Mouse (Mus musculus) liver, postnatal 0 days (tissue): ENCODE data around the gene Utf1. TPM values are rescaled to one million over a fixed set of nuclear protein-coding genes. Genes with fewer than 3 reads are reported as not detected.

Experiments used
- ATAC-seq: fragments of 200-750 bp; cut with Nextera tagmentation; 2 replicates; pipeline ENCODE4 v1.8.0; 2017; ENCODE audit warnings: mild to moderate bottlenecking, moderate library complexity
- DNase-seq: peaks from one replicate; pipeline ENCODE4 v3.0.0-alpha.2; 2016
- H3K27ac ChIP-seq: fragments of 300-500 bp; sonication (generic); 2 replicates; pipeline ENCODE4 v1.5.1; 2014; ENCODE audit warnings: antibody characterized with exemption, moderate library complexity, mild to moderate bottlenecking, low read depth
- H3K27me3 ChIP-seq: fragments of 300-500 bp; sonication (generic); 2 replicates; pipeline ENCODE4 v1.6.1; 2014; ENCODE audit warnings: low read length, control low read depth, mixed read lengths; ENCODE audit not compliant: insufficient read depth
- H3K36me3 ChIP-seq: fragments of 300-500 bp; sonication (generic); replicated peaks from 2 replicates; pipeline ENCODE4 v1.6.1; 2014; ENCODE audit warnings: mild to moderate bottlenecking, control low read depth, low read length, moderate library complexity, mixed read lengths; ENCODE audit not compliant: insufficient read depth
- H3K4me1 ChIP-seq: fragments of 300-500 bp; sonication (generic); 2 replicates; pipeline ENCODE4 v1.6.1; 2014; ENCODE audit warnings: antibody characterized with exemption, mild to moderate bottlenecking, control low read depth; ENCODE audit not compliant: insufficient read depth
- H3K4me2 ChIP-seq: fragments of 300-500 bp; sonication (generic); 2 replicates; pipeline ENCODE4 v1.6.1; 2014; ENCODE audit warnings: low read depth, mild to moderate bottlenecking, low read length, moderate library complexity, mixed read lengths
- H3K4me3 ChIP-seq: fragments of 300-500 bp; sonication (generic); 2 replicates; pipeline ENCODE4 v1.5.1; 2014; ENCODE audit warnings: low read depth, low read length
- H3K9ac ChIP-seq: fragments of 300-500 bp; sonication (generic); replicated peaks from 2 replicates; pipeline ENCODE4 v1.6.1; 2014; ENCODE audit warnings: mild to moderate bottlenecking, moderate library complexity
- H3K9me3 ChIP-seq: fragments of 300-500 bp; sonication (generic); 2 replicates; pipeline ENCODE4 v1.6.1; 2016; ENCODE audit warnings: mild to moderate bottlenecking, control low read depth, low read length, mixed read lengths
- CTCF ChIP-seq: sonication (generic); IDR thresholded peaks from 2 replicates; pipeline ENCODE4 v1.5.1; 2016; ENCODE audit warnings: antibody characterized with exemption, low read depth
- EP300 ChIP-seq: IDR thresholded peaks from 2 replicates; pipeline ENCODE4 v1.6.1; 2016; ENCODE audit warnings: antibody characterized with exemption, low read depth, mild to moderate bottlenecking
- WGBS: fragments of 180-500 bp; shearing (Covaris S2); extraction: QIAGEN DNeasy Blood & Tissue Kit; methylation state at CpG from one replicate; pipeline ENCODE4 v1.1.7; 2014; ENCODE audit not compliant: insufficient replicate concordance; 5-methylcytosine and 5-hydroxymethylcytosine counted together
- polyA plus RNA-seq: library from polyadenylated mRNA; unstranded; fragments of >200 nt; fragmentation: Nextera tagmentation; extraction: Ambion mirVana; gene quantifications from 2 replicates; pipeline ENCODE4 v1.2.1, GENCODE M21; 2015

The Utf1 gene
- polyA plus RNA-seq, 1 experiment from 2014 or later: not detected

DNA sequence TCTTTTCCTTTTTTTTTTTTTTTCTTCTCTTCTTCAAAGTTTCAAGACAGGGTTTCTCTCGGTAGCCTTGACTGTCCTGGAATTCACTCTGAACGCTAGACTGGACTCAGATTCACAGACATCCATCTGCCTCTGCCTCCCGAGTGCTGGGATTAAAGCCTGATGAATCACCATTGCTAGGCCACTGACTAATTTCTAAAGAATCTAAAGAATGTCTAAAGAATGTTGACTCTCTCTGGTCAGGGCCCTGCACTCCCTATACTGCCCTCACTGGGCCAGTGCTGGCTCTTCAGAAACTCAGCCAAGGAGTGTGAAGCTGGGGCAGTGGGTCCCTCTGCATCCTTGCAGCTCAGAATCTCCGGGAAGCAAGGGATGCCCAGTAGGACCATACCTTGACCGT is 31.9 kb downstream of the Utf1 start:
- H3K4me3 ChIP-seq: no peak overlapping the region
- peaks cover 12% of the 10 kb centered on the region for H3K4me1 ChIP-seq
- H3K27ac ChIP-seq: no peak overlapping the region
- 75% methylated on average over 5 of the region's 5 CpGs for WGBS
- TF ChIP-seq EP300: no peak
- TF ChIP-seq CTCF: no peak
- no peak overlapping the region for H3K9ac ChIP-seq
- no peak overlapping the region for H3K4me2 ChIP-seq
- no peaks in the 10 kb centered on the region for H3K36me3 ChIP-seq
- DNase-seq (no peak), ATAC-seq (no peak)
- no peaks in the 10 kb centered on the region for H3K27me3 ChIP-seq
- no peaks in the 10 kb centered on the region for H3K9me3 ChIP-seq

DNA sequence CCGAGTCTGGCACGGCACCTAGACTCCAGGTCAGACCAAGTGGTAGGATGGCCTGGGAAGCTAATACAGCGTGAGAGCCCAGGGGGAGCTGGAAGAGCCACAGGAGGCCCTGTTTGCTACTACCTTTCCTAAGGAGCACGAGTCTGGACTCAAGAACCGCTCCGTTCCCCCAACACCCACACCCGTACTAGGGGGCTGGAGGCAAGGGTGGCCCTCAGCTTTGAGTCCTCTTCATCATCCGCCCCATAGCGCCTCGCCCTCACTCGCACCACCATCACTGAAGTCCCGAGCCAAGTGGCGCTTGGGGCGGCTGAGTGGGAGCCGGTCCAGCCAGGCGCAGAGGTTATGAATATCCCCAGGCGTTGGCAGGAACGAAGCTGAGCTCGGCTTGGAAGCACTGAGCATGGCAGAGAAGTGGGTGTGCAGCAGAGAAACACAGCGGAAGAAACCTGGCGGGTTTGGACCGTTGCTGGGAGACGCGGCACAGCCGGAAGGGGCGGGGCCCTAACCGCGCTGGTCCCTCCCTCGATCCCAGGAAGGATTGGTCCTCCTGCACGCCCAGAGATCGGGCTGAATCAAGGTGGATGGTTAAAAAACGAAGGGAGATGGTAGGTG is 34.8 kb downstream of the Utf1 start, which contains the start of gene 6430531B16Rik:
6430531B16Rik (minus strand) TSS at position 478 of the 615 bp plus-strand sequence.
- Histone ChIP-seq H3K9ac (0 out of 2 replicates have a peak within 1 kb of the TSS, but pooled peaks have one; percentile 21), H3K36me3 (no peaks in the 10 kb centered on the region), H3K4me1 (peaks cover 12% of the 10 kb centered on the region), H3K4me2 (peak within 1 kb of the TSS; percentile 81), H3K27me3 (no peaks in the 10 kb centered on the region), H3K4me3 (peak within 1 kb of the TSS; percentile 53), H3K27ac (no peak within 1 kb of the TSS), H3K9me3 (no peaks in the 10 kb centered on the region)
- DNase-seq (peak; percentile 79), ATAC-seq (peak; percentile 82)
- TF ChIP-seq EP300 (no peak), CTCF (no peak)
- WGBS: 7% methylated on average over 32 of the region's 32 CpGs

DNA sequence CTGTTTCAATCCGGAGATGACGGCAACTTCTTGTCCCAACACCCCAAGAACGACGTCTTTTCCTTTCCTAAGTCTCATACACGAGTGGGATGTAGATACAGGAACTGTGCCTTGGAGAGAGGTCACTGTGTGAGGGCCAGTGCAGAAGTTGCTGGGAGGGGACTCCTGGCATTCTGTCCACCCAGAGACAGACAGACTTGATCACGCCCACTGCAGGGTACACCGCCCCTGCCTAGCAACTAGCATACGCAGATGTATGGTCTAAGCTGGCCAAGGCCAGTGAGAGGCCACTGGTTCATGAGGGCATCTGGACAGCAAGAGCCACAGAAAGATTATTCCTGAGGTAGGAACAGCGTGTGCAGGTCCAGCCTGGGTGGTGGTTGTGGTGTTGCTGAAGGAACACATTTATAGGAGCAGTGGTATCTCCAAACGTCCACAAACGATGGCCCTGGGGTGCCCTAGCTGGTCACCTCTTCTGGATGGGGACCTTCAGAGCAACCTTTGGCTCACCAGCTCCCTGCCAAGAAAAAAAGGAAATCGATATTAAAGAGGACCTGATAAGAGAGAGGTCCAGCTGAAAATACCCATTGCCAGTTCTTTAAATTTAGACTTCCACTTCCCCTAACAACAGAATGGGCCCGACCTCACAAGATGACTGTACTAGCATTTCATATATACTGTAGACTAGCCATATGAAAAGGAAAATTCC is 35.6 kb downstream of the Utf1 start:
- TF ChIP-seq EP300: no peak
- TF ChIP-seq CTCF: no peak
- Histone ChIP-seq H3K27me3 (no peaks in the 10 kb centered on the region), H3K36me3 (no peaks in the 10 kb centered on the region), H3K4me3 (no peak overlapping the region), H3K4me2 (peak overlapping the region; percentile 81), H3K27ac (no peak overlapping the region), H3K9ac (no peak overlapping the region), H3K4me1 (peaks cover 12% of the 10 kb centered on the region), H3K9me3 (no peaks in the 10 kb centered on the region)
- 29% methylated on average over 13 of the region's 13 CpGs for WGBS
- ATAC-seq (peak; percentile 43), DNase-seq (no peak)

- H3K36me3 ChIP-seq: no peaks in the 10 kb centered on the region
- H3K4me3 ChIP-seq: no peak overlapping the region
- H3K9me3 ChIP-seq: no peaks in the 10 kb centered on the region
- no peak overlapping the region for H3K4me2 ChIP-seq
- DNase-seq: no peak
- TF ChIP-seq CTCF: no peak
- no peak for TF ChIP-seq EP300
- WGBS: 46% methylated on average over 3 of the region's 3 CpGs
- H3K4me1 ChIP-seq: peaks cover 12% of the 10 kb centered on the region
- no peaks in the 10 kb centered on the region for H3K27me3 ChIP-seq
- no peak overlapping the region for H3K27ac ChIP-seq
- no peak for ATAC-seq
- no peak overlapping the region for H3K9ac ChIP-seq
These were observed 37.2 kb downstream of the Utf1 start for GRCm38 (mm10) chr7:139980778-139981177.

- peaks cover 12% of the 10 kb centered on the region for H3K4me1 ChIP-seq
- TF ChIP-seq CTCF (no peak), EP300 (no peak)
- no peak overlapping the region for H3K9ac ChIP-seq
- no peaks in the 10 kb centered on the region for H3K27me3 ChIP-seq
- DNase-seq: no peak
- H3K4me3 ChIP-seq: no peak overlapping the region
- no peak overlapping the region for H3K27ac ChIP-seq
- H3K4me2 ChIP-seq: no peak overlapping the region
- no peaks in the 10 kb centered on the region for H3K36me3 ChIP-seq
- no peaks in the 10 kb centered on the region for H3K9me3 ChIP-seq
- WGBS: 69% methylated on average over 9 of the region's 11 CpGs
- no peak for ATAC-seq
These were observed 38.5 kb downstream of the Utf1 start for GRCm38 (mm10) chr7:139982058-139982457.

- 67% methylated on average over 11 of the region's 11 CpGs for WGBS
- DNase-seq (peak; percentile 51), ATAC-seq (peak; percentile 70)
- H3K4me2 ChIP-seq: 0 out of 2 replicates have a peak overlapping the region, but pooled peaks have one; percentile 9
- no peaks in the 10 kb centered on the region for H3K9me3 ChIP-seq
- no peak for TF ChIP-seq CTCF
- TF ChIP-seq EP300: no peak; the same call in 1 of the 2 replicates
- no peak overlapping the region for H3K4me3 ChIP-seq
- no peaks in the 10 kb centered on the region for H3K36me3 ChIP-seq
- no peaks in the 10 kb centered on the region for H3K27me3 ChIP-seq
- no peaks in the 10 kb centered on the region for H3K4me1 ChIP-seq
- peak overlapping the region; percentile 57; the same call in 1 of the 2 replicates for H3K27ac ChIP-seq
- H3K9ac ChIP-seq: no peak overlapping the region
These were observed 40.9 kb downstream of the Utf1 start for GRCm38 (mm10) chr7:139984505-139984904.
